Mouse (Mus musculus) splenic B cell, adult 2 months (primary cell): Measurements from ENCODE around the gene Adamts12.

Experiments used
- DNase-seq: peaks from one replicate; pipeline ENCODE4 v3.0.0-alpha.2; 2011; ENCODE audit warnings: low read depth, low spot score
- H3K27me3 ChIP-seq: 2 replicates; pipeline ENCODE4 v1.6.1; 2012; ENCODE audit warnings: mild to moderate bottlenecking, low read length, moderate library complexity, mixed read lengths; ENCODE audit not compliant: control insufficient read depth, poor library complexity, insufficient read depth, severe bottlenecking
- H3K36me3 ChIP-seq: 2 replicates; pipeline ENCODE4 v1.6.1; 2012; ENCODE audit warnings: mild to moderate bottlenecking, low read length, moderate library complexity, mixed read lengths; ENCODE audit not compliant: control insufficient read depth, poor library complexity, insufficient read depth, severe bottlenecking

Gene Adamts12

DNA sequence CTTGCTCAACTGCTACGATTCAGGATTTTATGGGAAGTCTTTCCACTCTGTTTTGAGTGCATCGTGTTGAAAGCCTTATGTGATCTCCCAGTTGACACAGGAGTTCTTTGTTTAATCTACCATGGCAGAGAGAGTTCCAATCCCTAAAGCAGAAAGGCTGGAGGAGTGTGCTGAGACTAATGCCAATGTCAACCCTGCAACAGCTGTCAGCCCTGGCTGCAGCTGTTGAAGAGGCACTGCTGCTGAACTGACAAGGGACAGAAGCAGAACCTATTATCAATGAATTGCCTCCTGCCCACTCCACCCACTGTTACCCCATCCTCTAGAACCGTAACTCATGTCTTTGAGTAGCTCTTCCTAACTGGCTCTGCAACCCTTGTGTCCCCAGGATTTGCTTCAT is 101.3 kb downstream of the Adamts12 start:
- no peak for DNase-seq
- Histone ChIP-seq H3K36me3 (no peaks in the 10 kb centered on the region), H3K27me3 (no peaks in the 10 kb centered on the region)

DNA sequence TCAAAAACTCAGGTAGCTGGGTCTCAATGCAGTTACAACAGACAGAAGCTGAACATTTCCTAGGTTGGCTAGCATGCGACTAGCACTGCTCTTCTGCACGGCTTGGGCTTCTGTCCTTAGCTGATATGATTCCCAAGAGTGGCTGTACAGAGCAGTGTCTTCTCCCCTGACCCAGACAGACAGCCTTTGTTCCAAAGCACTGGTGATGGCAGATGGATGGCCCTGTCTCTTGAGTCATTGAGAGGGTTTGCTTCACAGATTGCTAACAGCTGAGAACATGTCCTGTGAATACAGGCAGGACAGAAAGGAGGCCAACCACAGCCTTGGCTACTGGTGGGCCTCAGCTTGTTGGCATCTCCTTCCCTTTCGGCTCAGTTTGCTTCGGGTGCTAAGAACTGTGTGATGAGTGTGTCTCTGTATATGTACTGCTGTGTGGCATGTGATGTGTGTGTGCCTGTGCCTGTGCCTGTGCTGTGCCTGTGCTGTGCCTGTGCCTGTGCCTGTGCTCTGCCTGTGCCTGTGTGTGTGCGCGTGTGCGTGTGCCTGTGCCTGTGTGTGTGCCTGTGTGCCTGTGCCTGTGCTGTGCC is 109.4 kb downstream of the Adamts12 start:
- no peak for DNase-seq
- no peaks in the 10 kb centered on the region for H3K36me3 ChIP-seq
- H3K27me3 ChIP-seq, result no peaks in the 10 kb centered on the region

DNA sequence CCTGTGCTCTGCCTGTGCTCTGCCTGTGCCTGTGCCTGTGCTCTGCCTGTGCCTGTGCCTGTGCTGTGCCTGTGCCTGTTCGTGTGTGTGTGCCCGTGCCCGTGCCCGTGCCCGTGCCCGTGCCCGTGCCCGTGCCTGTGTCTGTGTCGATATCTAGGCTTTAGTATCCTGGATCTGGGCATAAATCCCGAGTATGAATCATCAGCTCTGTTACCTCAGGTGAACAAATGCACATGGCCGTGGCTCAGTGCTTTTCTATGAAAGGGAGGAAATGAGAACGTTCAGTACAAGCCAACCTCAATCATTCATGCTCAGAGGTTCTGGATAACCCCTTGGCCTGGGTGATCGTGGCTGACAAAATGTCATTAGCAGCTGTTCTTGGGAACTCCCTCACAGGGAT is 110.3 kb downstream of the Adamts12 start:
- Histone ChIP-seq H3K36me3 (no peaks in the 10 kb centered on the region), H3K27me3 (no peaks in the 10 kb centered on the region)
- DNase-seq, result no peak

DNA sequence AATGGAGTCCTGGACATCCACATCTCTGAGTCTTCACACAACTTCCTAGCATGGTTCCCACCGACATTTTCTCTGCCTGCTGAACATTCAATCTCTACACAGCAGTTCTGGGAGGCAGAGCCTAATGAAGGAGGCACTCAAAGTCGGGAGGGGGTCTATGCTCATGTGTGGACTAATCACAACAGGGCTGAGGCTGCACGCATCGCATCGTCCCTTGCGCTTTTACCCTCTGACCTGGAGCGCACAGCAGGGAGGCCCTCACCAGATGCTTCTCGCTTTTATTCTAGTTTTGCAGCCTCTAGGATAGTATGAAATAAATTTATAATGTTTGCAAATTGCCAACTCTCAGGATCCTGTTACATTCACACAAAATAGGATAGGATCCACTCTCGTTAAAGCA is 112.9 kb downstream of the Adamts12 start:
- no peak for DNase-seq
- Histone ChIP-seq H3K36me3 (no peaks in the 10 kb centered on the region), H3K27me3 (no peaks in the 10 kb centered on the region)

DNA sequence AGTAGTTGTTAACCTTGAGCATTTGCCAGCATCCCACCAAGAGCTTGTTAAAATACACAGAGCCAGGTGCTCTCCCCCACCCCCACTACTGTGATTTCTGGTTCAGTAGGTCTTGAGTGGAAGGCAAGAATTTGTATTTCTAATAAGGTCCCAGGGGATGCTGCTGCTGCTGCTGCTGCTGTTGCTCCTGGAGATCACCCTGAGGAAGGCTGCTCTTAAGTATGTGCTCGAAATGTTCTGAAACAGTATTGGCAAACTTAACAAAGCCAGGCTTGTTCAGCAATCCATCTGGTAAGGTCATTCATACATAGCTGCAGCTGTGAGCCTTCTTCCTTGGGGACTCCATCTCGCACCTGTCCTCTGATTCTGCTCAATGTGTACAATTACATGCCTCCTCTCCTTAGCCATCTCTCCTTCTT is 115.2 kb downstream of the Adamts12 start:
- H3K36me3 ChIP-seq, result no peaks in the 10 kb centered on the region
- no peak for DNase-seq
- H3K27me3 ChIP-seq, result no peaks in the 10 kb centered on the region

DNA sequence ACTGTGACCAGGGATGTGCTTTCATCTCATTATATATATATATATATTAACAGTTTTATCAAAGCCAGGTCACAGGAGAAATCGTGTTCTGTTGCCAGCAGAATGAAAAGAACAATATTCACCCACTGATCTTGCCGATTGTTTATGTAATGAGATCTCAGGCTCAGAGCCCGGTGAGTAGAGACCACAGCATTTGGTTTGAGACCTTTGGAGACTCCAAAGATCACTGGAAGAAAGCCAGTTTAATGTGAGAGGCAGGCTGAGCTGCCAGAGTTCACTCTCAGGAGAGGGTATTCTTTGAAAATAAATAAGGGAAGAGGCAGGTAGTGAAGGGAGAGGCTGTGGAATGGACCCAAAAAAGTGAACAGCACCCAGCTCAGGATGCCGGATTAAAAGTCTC is 122.1 kb downstream of the Adamts12 start:
- Histone ChIP-seq H3K36me3 (no peaks in the 10 kb centered on the region), H3K27me3 (no peaks in the 10 kb centered on the region)
- no peak for DNase-seq

DNA sequence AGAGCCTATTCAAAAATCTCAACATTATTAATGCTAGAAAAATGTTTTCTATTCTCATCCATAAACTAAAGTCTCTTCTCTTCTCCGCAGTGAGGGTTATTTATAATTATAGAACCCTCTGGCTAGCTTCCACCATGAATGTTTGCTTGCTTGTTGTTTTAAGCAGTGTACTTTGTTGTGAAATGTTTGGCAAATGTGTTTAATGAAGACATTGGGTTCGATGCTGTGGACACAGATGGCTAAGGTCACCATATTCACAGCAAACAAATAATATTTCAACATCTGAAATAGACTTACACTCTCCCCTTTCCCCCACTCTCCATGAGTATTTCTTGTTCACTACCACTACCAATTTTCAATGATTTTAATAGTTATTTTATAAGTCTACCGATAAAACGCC is 125.9 kb downstream of the Adamts12 start:
- no peaks in the 10 kb centered on the region for H3K36me3 ChIP-seq
- no peaks in the 10 kb centered on the region for H3K27me3 ChIP-seq
- DNase-seq, result no peak

DNA sequence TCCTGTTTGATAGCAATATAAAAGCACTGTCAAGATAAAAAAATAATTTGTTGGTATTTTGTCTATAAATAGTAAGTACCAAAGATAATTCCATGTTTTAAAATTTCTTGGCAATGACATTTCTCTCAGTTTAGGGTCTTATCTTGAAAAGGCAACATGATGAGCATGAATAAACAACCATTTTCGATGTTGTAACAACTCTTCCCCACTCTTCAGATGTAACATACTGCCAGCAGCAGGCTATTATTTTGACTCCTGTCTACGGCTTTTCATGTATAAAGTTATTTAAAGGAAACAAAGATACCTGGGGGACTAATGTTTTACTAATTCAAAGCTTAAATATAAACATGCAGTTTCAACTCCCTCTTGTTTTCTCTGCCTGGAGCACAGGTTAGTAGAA is 128.2 kb downstream of the Adamts12 start:
- H3K36me3 ChIP-seq, result no peaks in the 10 kb centered on the region
- no peak for DNase-seq
- H3K27me3 ChIP-seq, result no peaks in the 10 kb centered on the region

DNA sequence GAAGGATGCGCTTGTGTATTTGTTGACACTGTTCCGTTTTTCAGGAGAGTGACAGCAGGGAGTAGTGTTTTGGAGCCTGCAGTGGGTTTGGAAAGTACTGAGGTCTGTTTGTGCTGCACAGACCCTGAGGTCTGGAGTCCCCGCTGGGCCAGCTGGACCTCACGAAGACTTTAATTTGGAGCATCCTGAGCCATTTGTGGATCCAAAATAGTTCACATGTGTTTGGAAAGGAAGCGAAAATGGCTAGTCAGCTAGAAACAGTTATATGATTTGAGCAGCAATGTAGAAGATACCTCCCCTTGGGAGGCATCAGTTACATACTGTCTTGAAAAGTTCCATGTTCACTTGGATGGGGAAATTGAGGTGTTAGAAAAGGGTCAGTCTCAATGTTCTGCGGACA is 132.5 kb downstream of the Adamts12 start:
- no peaks in the 10 kb centered on the region for H3K27me3 ChIP-seq
- no peaks in the 10 kb centered on the region for H3K36me3 ChIP-seq
- DNase-seq, result no peak

DNA sequence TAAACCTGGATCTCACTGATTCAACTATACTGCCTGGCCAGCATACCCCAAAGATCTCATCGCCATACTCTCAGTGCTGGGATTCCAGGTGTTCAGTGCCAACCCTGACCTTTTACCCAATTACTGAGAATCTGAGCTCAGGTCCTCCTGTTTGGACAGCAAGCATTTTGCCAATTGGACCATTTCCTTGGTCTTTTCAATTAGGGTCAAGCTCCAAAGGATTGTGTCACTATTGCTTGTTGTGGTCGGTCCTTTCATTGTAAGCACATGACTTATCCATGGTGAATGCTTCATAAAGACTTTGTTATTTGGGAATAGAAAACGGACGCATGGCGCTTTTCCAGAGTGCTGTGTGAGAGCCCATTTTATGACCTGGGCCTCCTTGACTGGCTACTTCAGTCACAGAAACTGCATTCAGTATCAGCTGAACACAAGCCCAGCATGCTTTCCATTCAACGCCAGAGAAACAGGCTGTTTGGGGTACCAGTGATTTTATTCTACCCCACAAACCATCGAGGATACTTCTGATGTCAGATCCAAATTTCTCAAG is 133.7 kb downstream of the Adamts12 start:
- no peaks in the 10 kb centered on the region for H3K27me3 ChIP-seq
- DNase-seq, result no peak
- no peaks in the 10 kb centered on the region for H3K36me3 ChIP-seq

DNA sequence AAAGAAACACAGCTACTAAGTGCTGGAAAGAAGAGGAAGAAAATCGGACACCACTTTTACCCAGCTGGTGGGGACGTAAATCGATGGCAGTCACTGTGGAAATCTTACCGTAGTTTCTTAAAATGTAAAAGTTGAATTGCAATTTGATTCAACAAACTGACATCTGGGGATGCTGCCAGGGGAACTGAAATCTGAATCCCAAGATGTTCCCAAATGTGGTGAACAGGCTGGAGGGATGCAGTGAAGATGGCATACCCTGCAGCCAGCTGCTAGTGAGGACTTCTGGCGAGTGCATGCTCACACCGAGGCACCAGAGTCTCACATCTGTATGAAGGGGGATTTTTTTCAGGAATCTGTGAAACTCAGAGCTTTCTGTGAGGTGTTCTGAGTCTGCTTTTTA is 138.5 kb downstream of the Adamts12 start:
- no peak for DNase-seq
- H3K36me3 ChIP-seq, result no peaks in the 10 kb centered on the region
- H3K27me3 ChIP-seq, result no peaks in the 10 kb centered on the region

DNA sequence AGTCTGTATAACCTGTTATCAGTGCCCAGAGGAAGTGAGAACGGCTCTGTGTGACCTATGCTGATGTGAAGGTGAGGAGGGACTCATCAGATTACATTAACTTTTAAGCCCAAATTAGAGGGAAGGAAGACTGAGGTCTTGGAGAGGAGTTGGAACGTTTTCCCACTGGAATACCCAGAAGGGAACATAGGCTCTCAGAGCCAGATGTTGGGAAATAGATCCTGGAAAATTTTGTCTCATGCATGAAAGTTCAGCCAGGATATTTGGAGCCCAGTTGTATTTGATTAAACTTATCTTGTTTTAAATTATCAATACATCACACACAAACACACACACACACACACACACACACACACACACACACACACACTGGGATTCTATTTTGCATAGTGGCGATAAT is 140.3 kb downstream of the Adamts12 start:
- Histone ChIP-seq H3K27me3 (no peaks in the 10 kb centered on the region), H3K36me3 (no peaks in the 10 kb centered on the region)
- DNase-seq, result no peak

DNA sequence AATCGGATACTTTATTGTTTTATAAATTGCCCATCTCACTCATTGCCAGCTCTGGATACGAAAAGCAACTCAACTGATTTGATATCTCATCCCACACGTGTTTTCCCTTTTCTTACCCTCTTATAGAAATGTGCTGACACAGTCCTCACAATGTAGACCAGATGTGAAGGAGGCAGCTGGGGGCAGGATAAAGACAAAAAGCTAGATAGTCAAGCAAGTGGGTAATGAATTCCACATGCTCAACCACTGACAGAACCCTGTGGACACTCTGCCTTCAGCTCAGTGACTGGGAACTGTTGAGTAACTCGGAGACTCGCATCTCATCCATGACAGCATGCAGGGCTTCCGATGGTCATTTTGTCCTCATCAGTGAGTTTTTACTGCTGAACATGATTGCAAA is 146.4 kb downstream of the Adamts12 start:
- H3K36me3 ChIP-seq, result no peaks in the 10 kb centered on the region
- H3K27me3 ChIP-seq, result no peaks in the 10 kb centered on the region
- DNase-seq, result no peak

DNA sequence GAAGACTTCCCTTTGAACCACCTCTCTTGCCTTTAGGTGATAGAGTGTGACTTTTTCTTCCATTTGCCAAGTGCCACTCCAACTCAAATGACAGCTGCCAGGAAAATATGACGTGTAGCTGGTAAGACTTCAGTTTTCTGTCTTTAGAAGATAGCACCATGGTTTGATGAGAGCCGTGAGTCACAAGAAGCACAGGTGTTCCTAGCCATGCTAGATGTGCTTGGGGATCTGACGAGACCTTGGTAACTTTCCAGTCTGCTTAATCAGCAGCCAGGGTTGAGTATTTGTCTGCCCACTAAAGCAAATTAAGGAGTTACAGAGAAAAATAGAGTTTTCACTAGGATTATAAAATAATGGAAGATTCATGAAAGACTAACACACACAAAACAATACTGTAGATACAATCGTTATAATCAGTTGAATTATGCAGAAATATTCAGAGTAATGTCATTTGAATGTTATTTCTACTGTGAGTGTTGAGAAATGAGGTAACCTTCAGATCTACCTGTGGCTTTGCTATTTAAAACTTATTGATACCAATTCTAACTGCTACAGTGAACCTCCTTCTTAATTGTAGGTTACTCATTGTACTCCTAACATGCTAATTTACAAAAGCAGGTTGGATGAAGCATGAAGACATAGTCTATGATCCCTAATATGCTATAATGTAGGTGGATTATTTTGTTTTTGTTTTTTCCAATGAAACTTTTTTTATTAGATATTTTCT is 169.5 kb downstream of the Adamts12 start:
- no peak for DNase-seq
- no peaks in the 10 kb centered on the region for H3K36me3 ChIP-seq
- H3K27me3 ChIP-seq, result no peaks in the 10 kb centered on the region

DNA sequence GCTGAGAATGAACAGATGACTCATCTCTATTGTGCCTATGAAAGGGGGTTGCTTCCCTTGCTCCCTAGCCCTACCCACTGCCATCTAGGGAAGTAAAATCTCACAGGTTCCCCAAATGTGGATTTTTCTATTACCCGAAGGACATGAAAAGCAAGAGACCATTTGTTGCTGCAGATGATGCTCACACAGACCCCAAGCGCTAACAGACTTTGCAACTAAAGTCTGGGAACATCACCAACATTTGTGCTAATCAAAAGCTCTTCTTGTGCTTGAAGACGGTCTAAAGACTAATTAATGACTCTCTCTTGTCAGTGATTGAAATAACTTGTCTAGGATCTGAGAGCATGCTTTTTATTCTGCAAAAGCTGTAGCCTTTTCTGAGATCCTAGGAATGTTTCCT is 175.8 kb downstream of the Adamts12 start:
- H3K36me3 ChIP-seq, result no peaks in the 10 kb centered on the region
- no peak for DNase-seq
- no peaks in the 10 kb centered on the region for H3K27me3 ChIP-seq

DNA sequence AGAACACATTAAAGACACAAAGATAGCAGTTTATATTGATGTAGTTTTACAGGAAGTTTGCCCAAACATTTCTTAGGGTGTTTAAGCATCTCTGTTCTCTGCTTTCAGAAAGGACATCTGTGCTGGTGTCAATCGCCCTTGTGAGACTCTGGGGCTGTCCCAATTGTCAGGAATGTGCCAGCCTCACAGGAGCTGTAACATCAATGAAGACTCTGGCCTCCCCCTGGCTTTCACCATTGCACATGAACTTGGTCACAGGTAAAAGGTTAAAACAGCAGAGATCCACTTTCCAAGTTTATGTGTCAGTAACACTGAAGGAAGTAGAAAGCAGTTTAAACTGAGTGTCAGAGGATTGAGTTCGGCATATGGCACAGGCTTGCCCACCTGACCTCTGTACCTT is 176.7 kb downstream of the Adamts12 start:
- Histone ChIP-seq H3K36me3 (no peaks in the 10 kb centered on the region), H3K27me3 (no peaks in the 10 kb centered on the region)

More for the DNA sequence above, 176.7 kb downstream of the Adamts12 start:
- no peak for DNase-seq
